Mouse (Mus musculus) limb, embryonic 12.5 days (tissue): Measurements from ENCODE around the gene Nipsnap3a. TPM values are rescaled to one million over a fixed set of nuclear protein-coding genes. Genes with fewer than 3 reads are reported as not detected.
A peak's percentile ranks its signal among the peaks of the same experiment; 100 is the strongest.

Experiments used
- ATAC-seq: fragments of 200-750 bp; cut with Nextera tagmentation; 2 replicates; pipeline ENCODE4 v1.8.0; 2017; ENCODE audit warnings: low read depth, moderate TSS enrichment; ENCODE audit not compliant: insufficient number of reproducible peaks, insufficient read depth, low FRiP score, low TSS enrichment
- H3K27ac ChIP-seq: fragments of 300-500 bp; sonication (generic); 2 replicates; pipeline ENCODE4 v1.5.1; 2016; ENCODE audit warnings: mild to moderate bottlenecking, moderate library complexity
- H3K27me3 ChIP-seq: fragments of 300-500 bp; sonication (generic); 2 replicates; pipeline ENCODE4 v1.6.1; 2016; ENCODE audit warnings: mild to moderate bottlenecking, moderate library complexity
- H3K36me3 ChIP-seq: fragments of 300-500 bp; sonication (generic); 2 replicates; pipeline ENCODE4 v1.6.1; 2016; ENCODE audit warnings: mild to moderate bottlenecking, moderate library complexity
- H3K4me1 ChIP-seq: fragments of 300-500 bp; sonication (generic); replicated peaks from 2 replicates; pipeline ENCODE4 v1.6.1; 2016
- H3K4me2 ChIP-seq: fragments of 300-500 bp; sonication (generic); 2 replicates; pipeline ENCODE4 v1.6.1; 2016; ENCODE audit warnings: mild to moderate bottlenecking, moderate library complexity
- H3K4me3 ChIP-seq: fragments of 300-500 bp; sonication (generic); replicated peaks from 2 replicates; pipeline ENCODE4 v1.5.1; 2016; ENCODE audit warnings: mild to moderate bottlenecking
- H3K9ac ChIP-seq: fragments of 300-500 bp; sonication (generic); replicated peaks from 2 replicates; pipeline ENCODE4 v1.6.1; 2016; ENCODE audit warnings: mild to moderate bottlenecking, moderate library complexity
- H3K9me3 ChIP-seq: fragments of 300-500 bp; sonication (generic); 2 replicates; pipeline ENCODE4 v1.6.1; 2016; ENCODE audit warnings: mild to moderate bottlenecking, moderate library complexity
- WGBS: fragments of 180-500 bp; shearing (Covaris S2); methylation state at CpG from one replicate; pipeline ENCODE4 v1.1.7; 2016; 5-methylcytosine and 5-hydroxymethylcytosine counted together
- polyA plus RNA-seq: library from polyadenylated mRNA; unstranded; fragments of >200 nt; fragmentation: Nextera tagmentation; extraction: Ambion mirVana; gene quantifications from 2 replicates; pipeline ENCODE4 v1.2.1, GENCODE M21; 2016

Nipsnap3a gene
- polyA plus RNA-seq: not detected in 2 replicates

GRCm38 (mm10) chr4:52989248-52989647 is at the start of gene Nipsnap3a:
TSS of gene Nipsnap3a (plus strand) at chr4:52989272.
- 0 out of 2 replicates have a peak, but pooled peaks cover 2% of the 10 kb centered on the region for H3K27me3 ChIP-seq
- 0 out of 2 replicates have a peak, but pooled peaks cover 5% of the 10 kb centered on the region for H3K4me1 ChIP-seq
- H3K9ac ChIP-seq: no peak within 1 kb of the TSS; the same call in 1 of the 2 replicates
- no peaks in the 10 kb centered on the region for H3K36me3 ChIP-seq
- ATAC-seq: peak; percentile 37
- 28% methylated on average over 12 of the region's 12 CpGs for WGBS
- H3K4me3 ChIP-seq: peak within 1 kb of the TSS; percentile 22
- H3K27ac ChIP-seq: no peak within 1 kb of the TSS
- peak within 1 kb of the TSS; percentile 47 for H3K4me2 ChIP-seq
- no peaks in the 10 kb centered on the region for H3K9me3 ChIP-seq

DNA sequence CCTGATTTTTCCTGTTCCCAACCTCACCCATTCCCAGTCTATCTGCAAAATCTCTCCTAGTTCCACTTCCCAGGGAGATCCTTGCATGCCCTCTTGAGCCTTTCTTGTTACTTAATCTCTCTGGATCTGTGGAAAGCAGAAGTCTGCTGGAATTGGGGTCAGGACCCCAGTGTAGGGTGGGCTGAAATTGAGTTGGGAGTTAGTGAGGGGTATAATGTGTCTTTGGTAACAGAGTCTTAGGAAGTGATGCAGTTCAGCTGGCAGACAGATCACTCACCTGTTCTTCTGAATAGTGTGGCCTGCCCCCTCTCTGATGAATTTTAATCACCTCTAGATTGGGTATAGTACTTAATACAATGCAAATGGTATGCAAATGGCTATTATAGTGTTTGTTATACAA is 42.4 kb upstream of the Nipsnap3a start:
- Histone ChIP-seq H3K9me3 (no peaks in the 10 kb centered on the region), H3K36me3 (no peaks in the 10 kb centered on the region)

DNA sequence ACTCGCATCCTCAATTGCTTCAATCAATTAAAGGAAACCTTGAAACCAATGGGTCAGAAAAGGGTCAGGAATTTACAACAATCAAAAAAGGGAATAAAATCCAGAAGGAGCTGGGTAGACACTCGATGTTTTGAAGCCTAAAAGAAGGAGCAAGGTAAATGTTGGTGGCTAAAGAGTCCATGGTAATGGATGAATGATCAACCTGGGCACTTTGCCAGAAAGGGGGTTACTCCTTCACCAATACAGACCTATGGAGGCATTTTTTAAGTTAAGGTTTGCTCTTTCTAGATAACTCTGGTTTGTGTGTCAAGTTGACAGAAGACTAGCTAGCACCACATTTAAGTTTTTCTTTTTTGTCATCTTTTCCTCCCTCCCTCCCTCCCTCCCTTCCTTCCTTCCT is 40.1 kb upstream of the Nipsnap3a start:
- no peaks in the 10 kb centered on the region for H3K27me3 ChIP-seq
- H3K36me3 ChIP-seq: no peaks in the 10 kb centered on the region
- H3K9ac ChIP-seq: no peak overlapping the region
- H3K4me3 ChIP-seq: no peak overlapping the region
- WGBS: 80% methylated on average over 2 of the region's 2 CpGs
- no peak overlapping the region for H3K27ac ChIP-seq
- H3K4me2 ChIP-seq: no peak overlapping the region
- H3K9me3 ChIP-seq: no peaks in the 10 kb centered on the region
- no peaks in the 10 kb centered on the region for H3K4me1 ChIP-seq
- no peak for ATAC-seq

More for the DNA sequence above, 42.4 kb upstream of the Nipsnap3a start:
- ATAC-seq: no peak
- no peak overlapping the region for H3K4me3 ChIP-seq
- H3K4me1 ChIP-seq: no peaks in the 10 kb centered on the region
- H3K4me2 ChIP-seq: no peak overlapping the region
- H3K27me3 ChIP-seq: no peaks in the 10 kb centered on the region
- H3K9ac ChIP-seq: no peak overlapping the region
- no peak overlapping the region for H3K27ac ChIP-seq

GRCm38 (mm10) chr4:52958693-52959092 is 30.4 kb upstream of the Nipsnap3a start:
- H3K4me1 ChIP-seq: no peaks in the 10 kb centered on the region
- WGBS: 45% methylated on average over 4 of the region's 4 CpGs
- H3K27me3 ChIP-seq: no peaks in the 10 kb centered on the region
- H3K27ac ChIP-seq: no peak overlapping the region
- H3K4me2 ChIP-seq: no peak overlapping the region
- H3K9me3 ChIP-seq: no peaks in the 10 kb centered on the region
- H3K36me3 ChIP-seq: no peaks in the 10 kb centered on the region
- H3K9ac ChIP-seq: no peak overlapping the region
- no peak for ATAC-seq
- H3K4me3 ChIP-seq: no peak overlapping the region

DNA sequence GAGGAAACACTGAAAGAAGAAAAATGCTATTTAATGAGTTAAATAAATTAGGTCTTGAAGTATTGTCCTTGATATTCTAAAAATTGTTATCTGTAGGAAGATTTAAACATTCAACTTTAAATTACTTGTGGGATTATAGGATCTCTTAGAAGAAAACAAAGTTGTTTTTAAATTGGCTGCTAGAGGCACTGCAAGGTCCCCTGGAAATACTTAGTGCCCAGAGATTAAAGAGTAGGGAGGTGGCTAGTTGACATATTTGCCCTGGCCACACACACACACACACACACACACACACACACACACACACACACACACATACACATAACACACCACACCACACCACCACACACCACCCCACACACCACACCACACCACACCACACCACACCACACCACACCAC is 24.8 kb upstream of the Nipsnap3a start, which contains the start of gene Olfr270:
TSS of gene Olfr270 (plus strand) at position 301 of the 400 bp plus-strand sequence.
- H3K27ac ChIP-seq: no peak within 1 kb of the TSS
- H3K9ac ChIP-seq: no peak within 1 kb of the TSS
- no peak within 1 kb of the TSS for H3K4me3 ChIP-seq
- no peak for ATAC-seq
- H3K4me1 ChIP-seq: no peaks in the 10 kb centered on the region
- H3K9me3 ChIP-seq: no peaks in the 10 kb centered on the region
- H3K36me3 ChIP-seq: no peaks in the 10 kb centered on the region
- no peaks in the 10 kb centered on the region for H3K27me3 ChIP-seq
- no peak within 1 kb of the TSS for H3K4me2 ChIP-seq

- no peaks in the 10 kb centered on the region for H3K36me3 ChIP-seq
- no peak overlapping the region for H3K4me3 ChIP-seq
- no peaks in the 10 kb centered on the region for H3K9me3 ChIP-seq
- H3K27me3 ChIP-seq: peaks cover 17% of the 10 kb centered on the region
- no peak for ATAC-seq
- 82% methylated on average over 2 of the region's 2 CpGs for whole genome bisulfite sequencing
- H3K4me2 ChIP-seq: no peak overlapping the region
- H3K9ac ChIP-seq: no peak overlapping the region
- 0 out of 2 replicates have a peak, but pooled peaks cover 5% of the 10 kb centered on the region for H3K4me1 ChIP-seq
- H3K27ac ChIP-seq: no peak overlapping the region
These were observed 3.9 kb upstream of the Nipsnap3a start for GRCm38 (mm10) chr4:52985216-52985615.

- H3K27me3 ChIP-seq: peaks cover 13% of the 10 kb centered on the region
- no peaks in the 10 kb centered on the region for H3K36me3 ChIP-seq
- no peak overlapping the region for H3K27ac ChIP-seq
- no peak overlapping the region for H3K9ac ChIP-seq
- 0 out of 2 replicates have a peak, but pooled peaks cover 5% of the 10 kb centered on the region for H3K4me1 ChIP-seq
- WGBS: 88% methylated on average over 2 of the region's 2 CpGs
- ATAC-seq: no peak
- no peaks in the 10 kb centered on the region for H3K9me3 ChIP-seq
- H3K4me2 ChIP-seq: no peak overlapping the region
- no peak overlapping the region for H3K4me3 ChIP-seq
These were observed 2.8 kb upstream of the Nipsnap3a start for GRCm38 (mm10) chr4:52986266-52986665.

GRCm38 (mm10) chr4:52999449-52999848 is 10.4 kb downstream of the Nipsnap3a start:
- no peaks in the 10 kb centered on the region for H3K9me3 ChIP-seq
- WGBS: 93% methylated on average over 6 of the region's 6 CpGs

DNA sequence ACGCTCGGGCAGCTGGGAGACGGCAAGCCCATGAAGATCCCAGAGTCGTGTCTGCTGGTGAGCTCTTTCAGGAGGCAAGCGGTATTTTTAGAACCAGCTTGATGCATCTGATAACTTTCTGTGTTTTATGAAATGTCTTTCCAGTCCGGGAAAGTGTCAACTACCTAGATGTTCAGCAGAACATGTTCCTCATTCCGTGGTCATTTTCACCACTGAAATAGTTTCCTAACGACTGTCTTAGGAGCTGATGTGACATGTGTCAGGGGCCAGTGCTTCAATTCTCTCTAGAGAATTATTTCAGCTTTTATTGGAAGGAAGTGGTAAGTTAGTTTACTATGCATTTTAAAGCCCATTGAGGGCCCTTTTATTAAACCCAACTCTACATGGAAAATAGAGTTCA is 11.1 kb downstream of the Nipsnap3a start:
- H3K27ac ChIP-seq: no peak overlapping the region
- ATAC-seq: no peak

More at GRCm38 (mm10) chr4:52999449-52999848, 10.4 kb downstream of the Nipsnap3a start:
- Histone ChIP-seq H3K27ac (no peak overlapping the region), H3K9ac (no peak overlapping the region), H3K27me3 (no peaks in the 10 kb centered on the region), H3K36me3 (no peaks in the 10 kb centered on the region), H3K4me2 (no peak overlapping the region), H3K4me3 (no peak overlapping the region), H3K4me1 (no peaks in the 10 kb centered on the region)
- ATAC-seq: no peak

GRCm38 (mm10) chr4:53009183-53009582 is 20.1 kb downstream of the Nipsnap3a start:
- Histone ChIP-seq H3K36me3 (no peaks in the 10 kb centered on the region), H3K9me3 (no peaks in the 10 kb centered on the region), H3K27me3 (no peaks in the 10 kb centered on the region), H3K9ac (no peak overlapping the region), H3K4me2 (no peak overlapping the region), H3K4me1 (no peaks in the 10 kb centered on the region; the same call in 1 of the 2 replicates), H3K4me3 (no peak overlapping the region), H3K27ac (no peak overlapping the region)
- 68% methylated on average over 4 of the region's 4 CpGs for WGBS
- no peak for ATAC-seq

More for the DNA sequence above, 11.1 kb downstream of the Nipsnap3a start:
- H3K9ac ChIP-seq: no peak overlapping the region
- H3K27me3 ChIP-seq: no peaks in the 10 kb centered on the region
- H3K36me3 ChIP-seq: no peaks in the 10 kb centered on the region
- H3K4me3 ChIP-seq: no peak overlapping the region
- 77% methylated on average over 8 of the region's 8 CpGs for WGBS
- H3K4me1 ChIP-seq: no peaks in the 10 kb centered on the region
- no peaks in the 10 kb centered on the region for H3K9me3 ChIP-seq
- H3K4me2 ChIP-seq: no peak overlapping the region

DNA sequence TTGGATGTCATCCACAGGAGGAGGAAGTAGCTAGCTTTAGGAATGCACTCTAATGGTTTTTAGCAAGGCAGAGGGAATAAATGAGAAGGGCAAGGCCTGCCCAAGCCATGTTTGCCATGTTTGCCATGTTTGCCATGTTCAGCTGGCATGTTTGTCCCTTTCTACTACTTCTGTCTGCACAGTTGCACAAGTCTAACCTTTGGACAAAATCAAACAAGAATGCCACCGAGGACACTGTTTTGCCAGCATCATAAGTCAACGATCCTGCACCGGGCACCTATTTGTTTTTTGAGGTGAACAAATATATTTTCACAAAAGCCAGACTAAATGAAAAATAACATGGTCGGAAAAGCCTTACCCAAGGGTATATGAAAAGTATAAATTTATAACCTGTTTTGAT is 20.8 kb downstream of the Nipsnap3a start:
- no peak for ATAC-seq
- H3K27ac ChIP-seq: no peak overlapping the region
- no peaks in the 10 kb centered on the region for H3K9me3 ChIP-seq
- H3K9ac ChIP-seq: no peak overlapping the region
- no peak overlapping the region for H3K4me3 ChIP-seq
- H3K36me3 ChIP-seq: peaks cover under 1% of the 10 kb centered on the region; the same call in 1 of the 2 replicates
- H3K4me1 ChIP-seq: no peaks in the 10 kb centered on the region; the same call in 1 of the 2 replicates
- no peaks in the 10 kb centered on the region for H3K27me3 ChIP-seq
- WGBS: 91% methylated on average over 4 of the region's 4 CpGs
- H3K4me2 ChIP-seq: no peak overlapping the region
